Mouse (Mus musculus): ENCODE data around the gene Fbxo47. TPM values are rescaled to one million over a fixed set of nuclear protein-coding genes. Genes with fewer than 3 reads are reported as not detected.
A peak's percentile ranks its signal among the peaks of the same experiment; 100 is the strongest.
"Not testable (repeated sequence)": the region's sequence is repeated elsewhere in the genome, so short reads cannot be mapped to it uniquely, and the experiment has no call there.

Gene Fbxo47
- total and polyA plus RNA-seq, 3 experiments, result 0.78 to 1.0 TPM; not detected in 1

DNA sequence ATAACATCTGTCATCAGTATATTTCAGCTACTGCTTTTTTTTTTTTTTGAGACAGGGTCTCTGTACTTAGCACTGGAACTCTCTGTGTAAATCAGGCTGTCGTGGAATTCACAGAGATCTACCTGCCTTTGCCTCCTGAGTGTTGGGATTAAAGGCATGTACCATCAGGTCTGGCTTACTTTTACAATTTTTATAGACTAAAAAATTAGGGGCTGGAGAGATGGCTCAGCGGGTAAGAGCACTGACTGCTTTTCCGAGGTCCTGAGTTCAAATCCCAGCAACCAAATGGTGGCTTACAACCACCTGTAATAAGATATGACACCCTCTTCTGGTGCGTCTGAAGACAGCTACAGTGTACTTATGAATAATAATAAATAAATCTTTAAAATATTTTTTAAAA is 3.6 kb downstream of the Fbxo47 start:
- DNase-seq, result no peak

DNA sequence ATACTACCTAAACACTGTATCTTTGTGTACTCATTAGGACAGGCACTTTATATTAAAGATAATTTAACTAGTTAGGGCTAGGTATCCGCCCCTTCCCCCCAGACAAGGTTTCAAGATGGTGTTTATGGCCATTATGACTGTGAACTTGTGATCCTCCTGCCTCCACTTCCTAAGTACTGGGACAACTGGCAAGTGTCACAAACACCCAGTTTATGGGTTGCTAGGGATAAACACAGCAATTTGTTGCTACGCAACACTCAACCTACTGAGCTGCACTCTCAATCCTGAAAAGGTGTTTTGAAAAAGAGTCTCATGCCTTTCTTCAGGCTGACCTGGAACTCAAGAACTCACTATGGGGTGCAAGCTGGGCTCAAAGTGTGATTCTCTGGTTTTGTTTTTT is 6.6 kb downstream of the Fbxo47 start:
- no peak for DNase-seq

DNA sequence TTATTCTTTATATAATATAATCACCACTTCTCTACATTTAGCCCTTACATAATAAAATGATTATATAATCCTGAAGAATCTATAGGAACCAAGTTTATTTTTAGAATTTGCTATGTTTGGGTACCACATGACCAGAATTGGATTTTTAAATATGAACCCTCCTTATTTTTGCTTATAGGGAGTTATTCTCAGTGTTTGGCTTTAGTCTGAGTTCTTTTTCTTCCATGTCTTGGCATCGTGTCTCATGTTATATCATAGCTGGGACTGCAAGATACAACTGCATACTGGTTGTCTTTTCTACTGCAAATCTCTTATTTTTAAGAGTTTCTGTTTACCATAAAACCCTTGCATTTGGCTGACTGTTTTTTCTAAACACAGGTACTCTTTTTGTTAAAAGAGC is 9.6 kb downstream of the Fbxo47 start:
- DNase-seq, result no peak

DNA sequence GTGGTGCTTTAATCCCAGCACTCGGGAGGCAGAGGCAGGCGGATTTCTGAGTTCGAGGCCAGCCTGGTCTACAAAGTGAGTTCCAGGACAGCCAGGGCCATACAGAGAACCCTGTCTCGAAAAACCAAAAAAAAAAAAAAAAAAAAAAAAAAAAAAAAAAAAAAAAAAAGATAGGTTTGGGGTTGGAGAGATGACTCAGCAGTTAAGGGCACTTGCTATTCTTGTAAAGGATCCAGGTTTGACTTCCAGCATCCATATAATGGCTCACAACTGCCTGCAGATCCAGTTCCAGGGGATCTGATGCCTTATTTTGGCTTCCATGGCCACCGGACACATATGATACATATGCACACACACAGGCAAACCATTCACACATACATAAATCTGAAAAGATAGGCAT is 11.6 kb downstream of the Fbxo47 start:
- not testable (repeated sequence) for DNase-seq

DNA sequence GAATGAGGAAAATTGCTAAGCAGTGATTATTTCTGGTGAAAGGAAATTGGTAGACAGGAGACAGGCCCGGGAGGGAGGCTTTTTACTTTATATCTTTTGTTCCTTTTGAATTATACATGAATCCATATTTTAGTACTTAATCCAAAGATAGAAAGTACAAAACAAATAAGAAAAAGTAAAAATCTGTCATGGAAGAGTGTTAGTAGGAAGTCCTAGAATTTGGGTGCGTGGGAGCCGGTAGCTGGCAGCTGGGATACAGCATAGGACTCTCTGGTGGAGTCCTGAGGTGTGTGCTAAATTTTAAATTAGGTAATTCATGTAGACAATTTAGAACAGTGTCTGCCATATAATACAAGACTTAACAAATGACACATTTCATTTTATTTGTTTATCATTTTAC is 16.4 kb downstream of the Fbxo47 start:
- DNase-seq, result no peak

DNA sequence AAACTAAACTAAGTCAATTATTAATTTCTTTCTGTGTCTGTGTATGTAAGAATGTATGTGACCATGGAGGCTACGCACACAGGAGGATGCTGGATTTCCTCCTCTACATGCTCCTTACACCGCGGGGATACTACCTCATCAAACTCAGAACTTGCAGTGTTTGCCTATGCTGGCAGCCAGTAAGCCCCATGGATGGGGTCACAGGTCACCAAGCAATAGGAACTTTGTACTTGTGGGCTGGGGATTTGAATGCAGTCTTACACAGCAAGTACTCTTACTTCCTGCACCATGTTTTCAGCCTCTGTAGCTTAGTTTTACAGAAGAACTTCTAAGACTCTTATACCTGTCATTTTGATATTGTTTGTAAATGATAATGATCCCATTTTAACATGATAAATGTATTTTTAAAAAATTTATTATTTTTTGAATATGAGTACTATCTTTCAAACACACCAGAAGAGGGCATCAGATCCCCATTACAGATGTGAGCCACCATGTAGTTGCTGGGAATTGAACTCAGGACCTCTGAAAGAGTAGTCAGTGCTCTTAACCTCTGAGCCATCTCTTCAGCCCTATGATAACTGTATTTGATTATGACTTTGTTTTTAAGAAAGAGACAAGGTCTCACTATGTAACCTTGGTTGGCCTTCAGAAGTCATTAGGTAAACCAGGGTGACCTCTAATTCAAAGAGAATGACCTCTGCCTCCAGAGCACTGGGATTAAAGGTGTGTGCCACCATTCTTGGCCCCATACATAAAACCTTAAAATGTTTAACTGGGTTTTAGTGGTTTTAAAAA is 17.7 kb downstream of the Fbxo47 start:
- DNase-seq, result no peak

DNA sequence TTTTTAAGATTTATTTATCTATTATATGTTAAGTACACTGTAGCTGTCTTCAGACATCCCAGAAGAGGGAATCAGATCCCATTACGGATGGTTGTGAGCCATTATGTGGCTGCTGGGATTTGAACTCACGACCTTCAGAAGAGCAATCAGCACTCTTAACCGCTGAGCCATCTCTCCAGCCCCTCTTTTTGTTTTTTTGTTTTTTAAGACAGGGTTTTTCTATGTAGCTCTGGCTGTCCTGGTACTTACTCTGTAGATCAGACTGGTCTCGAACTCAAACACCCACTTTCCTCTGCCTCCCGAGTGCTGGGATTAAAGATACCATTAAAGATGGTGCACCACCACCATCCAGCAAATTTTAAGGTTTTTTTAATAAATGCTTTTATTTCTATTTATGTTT is 18.5 kb downstream of the Fbxo47 start:
- DNase-seq, result no peak

DNA sequence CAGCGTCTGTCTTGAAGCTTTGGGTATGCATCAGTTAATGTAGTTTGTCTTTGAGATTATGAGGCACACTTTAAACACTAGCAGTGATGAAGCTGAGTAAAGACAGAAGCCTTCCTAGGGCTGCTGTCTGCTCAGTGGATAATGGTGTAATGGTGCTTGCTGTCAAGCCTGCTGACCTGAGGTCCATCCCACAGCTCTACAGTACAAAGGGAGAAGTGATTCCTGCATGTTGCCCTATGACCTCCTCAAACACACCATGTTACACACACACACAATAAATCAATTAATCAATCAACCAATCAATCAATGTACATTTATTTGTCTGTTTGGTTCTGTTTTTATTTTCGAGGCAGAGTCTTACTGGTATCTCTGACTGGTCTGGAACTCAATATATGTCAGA is 21.8 kb downstream of the Fbxo47 start:
- DNase-seq, result no peak

DNA sequence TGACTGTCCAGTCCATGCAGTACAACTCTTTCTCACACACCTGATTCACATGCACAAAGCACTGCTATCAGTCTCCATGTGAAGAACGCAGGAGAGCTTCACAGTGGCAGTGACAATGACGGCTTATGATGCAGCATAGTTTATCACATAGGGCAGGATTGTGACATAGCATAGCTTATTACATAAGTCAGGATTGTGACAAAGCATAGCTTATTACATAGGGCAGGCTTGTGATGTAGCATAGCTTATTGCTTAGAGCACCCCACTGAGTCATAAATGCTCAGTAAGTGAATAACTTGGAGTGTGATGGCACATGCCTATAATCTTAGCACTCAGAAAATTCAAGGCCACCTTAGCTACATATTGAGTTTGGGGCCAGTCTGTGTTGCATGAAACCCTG is 28.5 kb downstream of the Fbxo47 start:
- no peak for DNase-seq

DNA sequence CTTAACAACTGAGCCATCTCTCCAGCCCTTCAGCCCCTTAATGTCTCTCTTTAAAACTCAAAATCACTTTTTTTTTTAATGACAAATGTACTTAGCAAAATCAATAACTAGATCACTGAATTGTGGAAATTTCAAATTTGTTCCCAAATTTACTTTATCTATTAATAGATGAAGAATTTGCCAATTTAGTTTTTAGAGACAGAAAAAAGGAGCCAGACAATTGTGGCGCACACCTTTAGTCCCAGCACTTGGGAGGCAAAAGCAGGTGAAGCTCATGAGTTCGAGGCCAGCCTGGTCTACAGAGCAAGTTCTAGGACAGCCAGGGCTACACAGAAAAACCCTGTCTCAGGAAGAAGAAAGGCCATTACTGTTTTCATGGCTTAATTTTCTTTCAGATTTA is 32.4 kb downstream of the Fbxo47 start:
- no peak for DNase-seq

DNA sequence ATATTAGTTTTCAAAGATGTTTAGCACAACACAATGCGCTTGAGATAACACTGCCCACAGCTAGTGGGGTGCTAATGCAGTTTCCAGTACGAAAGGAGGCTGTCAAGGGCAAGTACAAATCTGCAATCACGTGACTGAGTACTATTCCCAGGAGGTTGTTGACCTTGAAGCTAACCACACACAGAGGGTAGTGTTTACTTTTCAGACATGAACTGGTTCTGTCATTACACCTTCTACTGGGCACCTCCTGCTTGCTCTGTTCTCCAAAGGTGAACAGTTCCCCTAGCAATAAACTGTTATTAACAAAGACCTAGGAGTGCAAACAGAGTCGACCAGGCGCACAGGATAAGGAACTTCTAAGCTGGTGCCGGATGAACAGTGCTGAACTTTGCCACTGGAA is 33.6 kb downstream of the Fbxo47 start:
- peak; percentile 38 for DNase-seq

DNA sequence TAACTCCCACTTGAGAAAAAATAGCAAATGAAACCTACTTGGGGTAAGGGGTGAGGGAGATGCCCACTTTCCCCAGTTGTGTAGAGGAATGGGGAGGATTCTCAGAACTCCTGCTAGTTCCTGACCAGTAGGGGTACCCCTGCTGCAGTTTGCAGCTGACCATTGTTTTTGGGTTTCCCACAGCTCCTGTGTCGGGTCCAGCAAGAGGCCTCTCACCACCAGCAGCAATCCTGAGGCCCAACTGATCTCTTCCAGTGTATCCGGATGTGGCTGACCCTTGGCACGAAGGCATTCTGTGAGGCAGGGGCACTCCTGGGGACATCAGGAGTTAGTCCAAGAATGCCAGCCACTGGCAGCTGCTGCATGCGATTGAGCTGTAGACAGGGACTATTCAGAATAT is 42.0 kb downstream of the Fbxo47 start:
- DNase-seq, result no peak

DNA sequence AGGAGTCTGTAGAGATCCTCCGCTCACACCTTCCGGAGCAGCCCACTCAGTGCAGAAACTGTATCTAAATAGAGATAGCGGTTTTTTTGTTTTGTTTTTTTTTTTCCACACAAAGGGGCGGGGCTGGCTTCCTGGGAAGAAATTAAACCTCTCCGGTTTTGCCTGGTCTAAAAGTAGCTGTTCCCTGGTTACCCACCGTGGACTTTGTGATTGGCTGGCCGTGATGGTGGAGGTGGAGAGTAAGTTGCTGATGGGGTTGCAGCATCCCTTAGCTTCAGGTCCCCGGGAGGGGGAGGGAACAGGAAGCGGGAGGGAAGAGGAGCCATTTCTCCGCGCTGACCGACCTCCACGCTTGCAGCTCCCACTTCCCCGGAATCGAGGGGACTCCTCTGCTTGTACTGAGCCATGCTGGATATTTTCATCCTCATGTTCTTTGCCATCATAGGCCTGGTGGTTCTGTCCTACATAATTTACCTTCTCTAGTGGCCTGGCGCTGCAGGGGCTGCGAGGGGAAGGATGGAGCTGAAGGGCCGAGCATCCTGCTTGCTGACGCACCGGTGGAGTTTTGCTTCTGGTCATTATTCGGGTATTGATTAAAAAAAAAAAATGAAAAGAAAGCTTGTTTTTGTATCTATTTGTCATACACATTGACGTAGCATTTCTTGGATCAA is 42.8 kb downstream of the Fbxo47 start:
- DNase-seq, result peak; percentile 85

DNA sequence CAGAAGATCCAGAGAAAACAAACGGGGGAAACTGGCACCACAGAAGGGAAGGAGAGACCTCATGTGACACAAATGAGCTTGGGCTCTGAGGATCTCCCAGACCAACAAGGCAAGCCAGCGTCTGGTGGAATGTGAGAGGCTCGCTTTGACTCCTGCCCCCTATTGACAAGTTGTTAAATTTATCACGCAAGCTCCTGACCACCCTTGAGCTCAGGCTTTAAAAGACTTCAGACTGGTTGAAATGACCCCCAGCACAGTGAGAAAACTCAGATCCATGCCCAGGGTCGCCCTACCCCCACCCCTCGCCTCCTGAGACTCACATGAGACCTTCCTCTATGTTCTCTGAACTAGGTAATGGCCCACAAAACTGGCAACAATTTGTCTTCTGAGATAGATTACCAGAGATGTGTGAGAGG is 43.4 kb downstream of the Fbxo47 start, which contains the start of gene B230217C12Rik:
Gene B230217C12Rik (plus strand): TSS at position 242 of the 416 bp plus-strand sequence.
- no peak for DNase-seq

DNA sequence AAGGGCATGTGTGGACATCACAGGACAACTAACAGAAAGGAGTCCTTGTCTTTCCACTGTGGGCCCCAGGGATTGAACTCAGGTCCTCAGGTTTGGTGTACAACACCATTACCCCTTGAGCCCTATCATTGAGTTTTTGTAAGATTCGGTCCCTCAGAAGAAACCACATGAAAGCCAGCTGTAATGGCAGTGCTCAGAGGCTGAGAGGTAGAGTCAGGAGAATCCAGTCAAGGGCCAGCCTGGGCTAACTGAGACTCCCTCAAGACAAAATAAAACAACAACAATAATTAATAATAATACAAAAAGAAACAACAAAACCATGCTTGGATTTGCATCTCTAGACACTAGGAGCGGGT is 43.8 kb downstream of the Fbxo47 start:
- DNase-seq, result no peak

DNA sequence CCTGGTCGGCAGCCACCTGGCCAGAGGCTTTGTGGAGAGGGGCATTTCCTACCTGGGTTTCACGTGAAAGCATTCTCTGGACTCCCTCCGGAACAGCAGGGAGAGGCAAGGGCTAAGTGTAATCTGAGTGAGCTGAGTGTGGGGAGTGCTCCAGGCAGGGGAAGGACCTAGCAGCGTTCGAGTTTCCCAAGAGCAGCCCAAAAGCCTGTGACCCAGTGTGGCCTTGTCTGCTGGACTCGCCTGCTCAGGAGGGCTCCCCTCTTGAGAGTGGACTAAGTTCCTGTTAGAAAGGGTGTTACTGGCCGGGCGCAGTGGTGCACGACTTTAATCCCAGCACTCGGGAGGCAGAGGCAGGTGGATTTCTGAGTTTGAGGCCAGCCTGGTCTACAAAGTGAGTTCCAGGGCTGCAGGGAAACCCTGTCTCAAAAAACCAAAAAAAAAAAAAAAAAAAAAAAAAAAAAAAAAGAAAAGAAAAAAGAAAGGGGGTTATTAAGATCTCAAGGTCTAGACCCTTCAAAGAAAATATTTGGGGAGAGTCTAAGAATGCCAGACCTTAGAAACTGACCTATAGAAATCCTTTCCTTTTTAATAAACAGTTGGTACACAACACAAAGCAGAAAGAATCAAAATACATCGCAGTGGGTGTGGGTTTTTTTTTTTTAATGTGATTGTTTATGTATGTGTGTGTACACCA is 44.4 kb downstream of the Fbxo47 start:
- no peak for DNase-seq

DNA sequence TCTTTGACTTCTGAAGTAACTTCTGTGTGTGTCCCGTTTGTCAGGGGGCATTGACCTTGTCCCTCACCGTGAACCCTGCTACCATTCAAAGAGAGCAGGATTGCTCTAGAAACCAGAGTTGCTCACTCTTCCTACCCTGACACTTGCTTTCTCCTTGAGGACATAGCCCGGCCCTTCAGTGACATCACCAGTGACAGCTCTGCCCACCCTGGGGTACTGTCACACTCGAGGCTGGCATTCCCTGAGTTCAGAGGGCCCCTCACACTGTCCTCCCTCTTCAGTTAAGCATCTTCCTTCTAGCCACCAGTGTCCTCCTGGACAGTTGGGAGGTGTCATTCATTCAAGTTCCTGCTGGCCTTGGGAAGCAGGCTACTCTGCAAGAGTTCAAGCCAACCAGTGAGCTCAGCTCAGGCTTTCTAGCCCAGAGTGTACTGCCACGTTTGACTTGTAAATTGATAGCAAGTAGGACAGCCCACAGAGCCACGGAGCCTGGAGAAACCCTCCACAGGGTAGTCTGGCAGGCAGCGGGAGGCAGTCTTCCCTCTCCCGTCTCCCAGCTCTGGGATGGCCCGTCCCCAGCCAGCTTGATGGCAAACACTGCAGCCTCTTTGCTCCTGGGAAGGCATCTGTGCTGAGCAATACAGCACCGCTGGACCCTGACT is 45.0 kb downstream of the Fbxo47 start:
- peak; percentile 65 for DNase-seq

DNA sequence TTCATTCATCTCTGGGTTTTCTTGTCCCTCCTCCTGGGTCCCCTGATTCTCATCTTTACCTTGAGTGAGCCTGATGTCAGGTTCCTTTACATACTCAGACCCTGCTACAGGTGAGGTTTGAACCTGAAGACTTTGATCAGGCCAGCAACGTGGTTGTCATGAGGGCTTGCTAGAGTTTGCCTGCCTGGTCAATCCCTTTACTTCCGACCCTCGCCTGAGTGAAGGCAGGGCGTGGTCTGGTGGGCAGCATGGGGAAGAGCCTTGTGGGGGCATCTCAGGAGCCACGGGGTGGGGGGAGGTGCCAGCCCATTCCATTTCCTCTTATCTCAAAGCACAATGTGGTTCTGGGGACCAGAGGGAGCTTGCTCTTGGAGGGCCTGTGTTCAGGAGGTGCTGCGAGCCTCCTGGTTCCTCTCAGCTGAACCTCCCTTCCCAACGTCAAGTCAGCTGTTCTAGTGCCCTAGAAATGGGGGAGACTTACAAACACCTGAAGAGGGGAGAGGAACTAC is 46.3 kb downstream of the Fbxo47 start:
- DNase-seq, result no peak

DNA sequence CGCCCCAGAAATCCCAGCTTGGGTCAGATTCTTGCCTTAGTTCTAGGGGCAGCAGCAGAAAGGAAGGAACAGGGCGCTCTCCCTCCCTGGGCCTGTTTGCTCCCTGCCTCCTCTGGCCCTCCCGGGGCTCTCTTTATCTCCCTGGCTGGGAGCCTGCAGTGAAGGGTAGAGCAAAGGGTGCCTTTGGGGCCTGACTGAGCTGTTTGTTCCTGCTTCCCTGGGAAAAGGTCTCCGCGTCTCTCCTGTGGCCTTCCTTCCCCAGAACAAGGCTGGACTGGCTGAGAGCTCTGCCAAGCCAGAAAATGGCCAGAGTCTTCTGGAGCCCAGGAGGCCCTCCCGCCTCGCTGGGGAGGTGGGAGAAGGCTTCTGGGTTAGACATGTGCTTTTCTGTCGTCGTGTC is 46.9 kb downstream of the Fbxo47 start:
- not testable (repeated sequence) for DNase-seq

DNA sequence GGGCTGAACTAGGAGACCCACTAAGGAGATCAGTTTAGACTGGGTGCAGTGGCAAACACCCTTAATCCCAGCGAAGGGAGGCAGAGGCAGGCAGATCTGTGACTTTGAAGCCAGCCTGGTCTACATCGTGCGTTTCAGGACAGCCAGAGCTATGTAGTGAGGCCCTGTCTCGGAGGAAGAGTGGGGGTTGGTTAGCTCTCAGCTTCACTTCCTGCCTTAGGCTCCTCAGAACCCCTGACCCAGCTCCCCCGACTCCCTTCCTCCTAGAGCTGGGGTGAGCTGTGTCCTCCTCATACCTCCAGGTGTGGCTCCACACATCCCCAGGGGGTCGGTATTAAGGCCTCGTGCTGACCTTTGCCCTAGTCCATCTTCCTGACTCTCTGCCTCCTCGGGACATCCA is 47.4 kb downstream of the Fbxo47 start:
- DNase-seq, result no peak

DNA sequence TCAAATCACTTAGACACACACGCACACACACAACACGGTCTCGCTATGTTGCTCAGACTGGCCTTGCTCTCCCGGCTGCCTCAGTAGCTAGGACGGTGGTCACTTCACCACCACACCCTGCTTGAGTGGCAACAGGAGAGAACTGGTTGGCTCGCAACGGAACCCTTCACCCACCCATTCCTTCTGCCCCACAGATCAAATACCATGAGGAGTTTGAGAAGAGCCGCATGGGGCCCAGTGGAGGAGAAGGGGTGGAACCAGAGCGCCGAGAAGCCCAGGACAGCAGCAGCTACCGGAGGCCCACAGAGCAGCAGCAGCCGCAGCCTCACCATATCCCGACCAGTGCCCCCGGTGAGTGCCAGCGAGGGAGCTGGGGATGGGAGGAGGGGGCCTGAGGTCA is 50.6 kb downstream of the Fbxo47 start:
- no peak for DNase-seq

DNA sequence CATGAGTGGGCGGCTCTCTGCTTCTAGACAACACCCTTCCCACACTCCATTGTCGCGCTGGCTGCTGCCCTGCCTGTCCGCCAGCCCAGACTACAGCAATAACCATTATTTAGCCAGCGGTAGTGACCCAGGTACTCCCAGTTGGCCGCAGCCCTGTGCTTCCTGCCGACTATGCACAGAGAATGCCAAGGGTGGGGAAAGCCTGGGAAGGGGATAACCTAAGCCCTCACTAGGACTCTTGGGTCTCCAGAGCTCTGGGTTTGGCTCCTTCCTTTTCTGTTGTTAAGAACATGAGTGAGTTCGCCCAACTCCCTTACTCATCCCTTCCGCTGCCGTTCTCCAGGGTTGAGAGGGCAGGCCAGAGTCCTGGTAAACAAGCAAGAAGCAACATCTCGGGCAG is 52.0 kb downstream of the Fbxo47 start:
- DNase-seq, result no peak

Data from adrenal gland, adult 2 months (tissue).